Mouse (Mus musculus): Measurements from ENCODE around the gene Fermt1. TPM values are rescaled to one million over a fixed set of nuclear protein-coding genes. Genes with fewer than 3 reads are reported as not detected.

The Fermt1 gene
- total RNA-seq, 1 experiment from 2014 or later = not detected

- DNase-seq = no peak
Measured at GRCm38 (mm10) chr2:132922076-132922873, 23.4 kb downstream of the Fermt1 start.

GRCm38 (mm10) chr2:132914785-132915184 lies 30.9 kb downstream of the Fermt1 start:
- no peak for DNase-seq

GRCm38 (mm10) chr2:132906763-132907162 lies 38.9 kb downstream of the Fermt1 start:
- DNase-seq = peak; percentile 71

- peak; percentile 54 for DNase-seq
Measured at GRCm38 (mm10) chr2:132904961-132905360, 40.7 kb downstream of the Fermt1 start.

GRCm38 (mm10) chr2:132903498-132903897 lies 42.2 kb downstream of the Fermt1 start:
- peak; percentile 79 for DNase-seq

- no peak for DNase-seq
Measured at GRCm38 (mm10) chr2:132902056-132902455, 43.6 kb downstream of the Fermt1 start.

- DNase-seq = peak; percentile 30
Measured at GRCm38 (mm10) chr2:132901636-132902035, 44.1 kb downstream of the Fermt1 start.

- DNase-seq = peak; percentile 53
Measured at GRCm38 (mm10) chr2:132900596-132900995, 45.1 kb downstream of the Fermt1 start.

- DNase-seq = no peak
Measured at GRCm38 (mm10) chr2:132898211-132898610, 47.5 kb downstream of the Fermt1 start.

GRCm38 (mm10) chr2:132893826-132894225 lies 51.9 kb downstream of the Fermt1 start:
- no peak for DNase-seq

- no peak for DNase-seq
Measured at GRCm38 (mm10) chr2:132885312-132885711, 60.4 kb downstream of the Fermt1 start.

- DNase-seq = peak; percentile 73
Measured at GRCm38 (mm10) chr2:132884303-132884967, 61.3 kb downstream of the Fermt1 start.

GRCm38 (mm10) chr2:132880844-132881645 lies 64.7 kb downstream of the Fermt1 start, which contains the start of gene Lrrn4:
Gene Lrrn4 (minus strand): TSS chr2:132880891.
- DNase-seq = no peak

- DNase-seq = peak; percentile 51
Measured at GRCm38 (mm10) chr2:132879261-132880044, 66.3 kb downstream of the Fermt1 start.

GRCm38 (mm10) chr2:132876991-132877390 lies 68.7 kb downstream of the Fermt1 start:
- DNase-seq = no peak

- no peak for DNase-seq
Measured at GRCm38 (mm10) chr2:132873657-132874326, 71.9 kb downstream of the Fermt1 start.

- DNase-seq = no peak
Measured at GRCm38 (mm10) chr2:132871663-132872062, 74.0 kb downstream of the Fermt1 start.

GRCm38 (mm10) chr2:132870286-132870685 lies 75.4 kb downstream of the Fermt1 start:
- peak; percentile 53 for DNase-seq

GRCm38 (mm10) chr2:132869682-132870081 lies 76.0 kb downstream of the Fermt1 start:
- DNase-seq = peak; percentile 73

- peak; percentile 39 for DNase-seq
Measured at GRCm38 (mm10) chr2:132867521-132867920, 78.2 kb downstream of the Fermt1 start.

- DNase-seq = no peak
Measured at GRCm38 (mm10) chr2:132863325-132863724, 82.4 kb downstream of the Fermt1 start.

All from adrenal gland, postnatal 14 days (tissue).